In the genomic region with DNA sequence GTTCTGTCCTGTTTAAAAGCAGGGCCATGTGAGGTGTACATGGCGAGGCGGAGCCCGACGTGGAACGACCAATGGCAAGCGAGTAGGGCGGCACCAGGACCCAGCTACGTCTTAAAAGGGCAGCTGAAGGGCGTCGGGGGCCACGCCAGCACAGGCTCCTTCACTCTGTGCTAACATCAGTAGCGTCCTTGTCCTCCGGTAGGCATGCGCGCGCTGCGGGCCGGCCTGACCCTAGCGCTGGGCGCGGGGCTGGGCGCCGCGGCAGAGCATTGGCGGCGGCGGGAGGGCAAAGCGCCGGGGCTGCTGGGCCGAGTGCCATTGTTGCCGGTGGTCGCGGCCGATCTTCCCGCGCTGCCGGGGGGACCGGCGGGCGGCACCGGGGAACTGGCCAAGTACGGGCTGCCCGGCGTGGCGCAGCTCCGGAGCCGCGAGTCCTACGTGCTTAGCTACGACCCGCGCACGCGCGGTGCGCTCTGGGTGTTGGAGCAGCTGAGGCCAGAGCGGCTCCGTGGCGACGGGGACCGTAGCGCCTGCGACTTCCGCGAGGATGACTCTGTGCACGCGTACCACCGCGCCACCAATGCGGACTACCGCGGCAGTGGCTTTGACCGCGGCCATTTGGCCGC, we compare ENCODE assay signal across 8 mouse cellular contexts. TPM values are rescaled to one million over a fixed set of nuclear protein-coding genes. Genes with fewer than 3 reads are reported as not detected.
A peak's percentile ranks its signal among the peaks of the same experiment; 100 is the strongest.
DNase-seq lines count a peak whose midpoint lies in the region; ATAC-seq lines count a peak whose summit lies in the region.

A gene (plus strand): TSS at position 123 of the 626 bp plus-strand sequence.

- peak within 1 kb of the TSS; percentile 93 for H3K4me2 ChIP-seq in heart, embryonic 14.5 days (ENCODE audit: low read length)
- H3K4me2 ChIP-seq in liver, embryonic 12.5 days, result peak within 1 kb of the TSS; percentile 98

- peak within 1 kb of the TSS; percentile 60 for H3K27ac ChIP-seq in brown adipose tissue, adult 24 weeks (replicated peaks; ENCODE audit: low read depth, low read length)
- peak within 1 kb of the TSS; percentile 91 for H3K27ac ChIP-seq in forebrain, embryonic 10.5 days
- peak within 1 kb of the TSS; percentile 71 to 94 for H3K27ac ChIP-seq in heart, embryonic 14.5 days (replicated peaks in 1 of 2; ENCODE audit: control insufficient read depth in 1 of 2, insufficient read depth in 1 of 2, low read depth in 2 of 2, low read length in 2 of 2)
- peak within 1 kb of the TSS; percentile 82 for H3K27ac ChIP-seq in liver, embryonic 12.5 days

- peak within 1 kb of the TSS; percentile 80 for H3K9ac ChIP-seq in heart, embryonic 14.5 days (ENCODE audit: low read length)
- H3K9ac ChIP-seq in liver, embryonic 12.5 days, result peak within 1 kb of the TSS; percentile 78

- DNase-seq in forebrain, embryonic 10.5 days (ENCODE audit: extremely low spot score, low spot score), result peak; percentile 87
- DNase-seq in kidney, postnatal 14 days, result peak; percentile 93
- DNase-seq in naive thymus-derived CD4-positive, alpha-beta T cell, adult 2 months (ENCODE audit: low read depth), result peak; percentile 87
- peak; percentile 84 for DNase-seq in splenic B cell, adult 2 months (ENCODE audit: low read depth, low spot score)

- peak within 1 kb of the TSS; percentile 72 for H3K4me3 ChIP-seq in brown adipose tissue, adult 24 weeks (ENCODE audit: insufficient read depth, low read depth, low read length)
- H3K4me3 ChIP-seq in forebrain, embryonic 10.5 days, result peak within 1 kb of the TSS; percentile 71
- peak within 1 kb of the TSS; percentile 58 to 62 for H3K4me3 ChIP-seq in heart, embryonic 14.5 days (ENCODE audit: control insufficient read depth in 1 of 2, insufficient read depth in 1 of 2, low read depth in 1 of 2, low read length in 2 of 2)
- H3K4me3 ChIP-seq in liver, embryonic 12.5 days, result peak within 1 kb of the TSS; percentile 74

- peaks cover 11% of the 10 kb centered on the region for H3K27me3 ChIP-seq in forebrain, embryonic 10.5 days (ENCODE audit: poor library complexity, severe bottlenecking)
- H3K27me3 ChIP-seq in heart, embryonic 14.5 days (ENCODE audit: control insufficient read depth, insufficient read depth, low read length), result no peaks in the 10 kb centered on the region
- no peaks in the 10 kb centered on the region for H3K27me3 ChIP-seq in liver, embryonic 12.5 days (replicated peaks)
- no peaks in the 10 kb centered on the region for H3K27me3 ChIP-seq in splenic B cell, adult 2 months (ENCODE audit: control insufficient read depth, insufficient read depth, low read length, poor library complexity, severe bottlenecking)

- H3K9me3 ChIP-seq in forebrain, embryonic 10.5 days, result peaks cover 19% of the 10 kb centered on the region
- peaks cover 6% of the 10 kb centered on the region for H3K9me3 ChIP-seq in heart, embryonic 14.5 days (ENCODE audit: control insufficient read depth, low read length)
- H3K9me3 ChIP-seq in liver, embryonic 12.5 days (replicated peaks), result peaks cover 14% of the 10 kb centered on the region

- WGBS in forebrain, embryonic 10.5 days, result under 1% methylated on average over 71 of the region's 75 CpGs
- WGBS in heart, embryonic 14.5 days, result under 1% methylated on average over 68 of the region's 75 CpGs
- WGBS in liver, embryonic 12.5 days (ENCODE audit: insufficient replicate concordance), result 2% methylated on average over 75 of the region's 75 CpGs

- H3K4me1 ChIP-seq in brown adipose tissue, adult 24 weeks (ENCODE audit: control insufficient read depth, insufficient read depth, insufficient read length, low read length), result peaks cover 3% of the 10 kb centered on the region; the same call in 1 of the 2 replicates
- H3K4me1 ChIP-seq in forebrain, embryonic 10.5 days, result peaks cover 20% of the 10 kb centered on the region
- H3K4me1 ChIP-seq in heart, embryonic 14.5 days (ENCODE audit: control insufficient read depth in 2 of 2, insufficient read depth in 2 of 2, low read length in 2 of 2), result peaks cover 5 to 7% of the 10 kb centered on the region in 2 experiments; a peak in 2 of 4 replicates
- peaks cover 21% of the 10 kb centered on the region for H3K4me1 ChIP-seq in liver, embryonic 12.5 days

- ATAC-seq in CD4-positive, CD25-positive, alpha-beta regulatory T cell, adult 4 months, result peak; percentile 92
- peak; percentile 91 for ATAC-seq in heart, embryonic 14.5 days (ENCODE audit: insufficient number of reproducible peaks, insufficient read depth, low FRiP score, low read depth)
- peak; percentile 91 for ATAC-seq in liver, embryonic 12.5 days

- peaks cover 45% of the 10 kb centered on the region for H3K36me3 ChIP-seq in forebrain, embryonic 10.5 days (replicated peaks)
- H3K36me3 ChIP-seq in heart, embryonic 14.5 days (ENCODE audit: control insufficient read depth, insufficient read depth, low read length), result peaks cover 40% of the 10 kb centered on the region
- peaks cover 43% of the 10 kb centered on the region for H3K36me3 ChIP-seq in liver, embryonic 12.5 days
- H3K36me3 ChIP-seq in splenic B cell, adult 2 months (ENCODE audit: control insufficient read depth, insufficient read depth, low read length, poor library complexity, severe bottlenecking), result peaks cover 5% of the 10 kb centered on the region

RNA-seq across cellular contexts. Expression of the gene that starts here (rescaled TPM):
- polyA plus RNA-seq in CD4-positive, CD25-positive, alpha-beta regulatory T cell, adult 4 months (2017; shearing (Covaris generic)), result 1 to 10 TPM; 1.3 to 2.5 TPM
- polyA plus RNA-seq in brown adipose tissue, adult 24 weeks (2012; ENCODE audit: insufficient read depth, insufficient read length, missing spikeins), result 64.4 and 85.8 TPM in 2 replicates
- polyA plus RNA-seq in forebrain, embryonic 10.5 days (2016; fragmentation: Nextera tagmentation; extraction: Ambion mirVana), result 17.1 and 17.9 TPM in 2 replicates
- 40.3 and 43.2 TPM in 2 replicates for polyA plus RNA-seq in heart, embryonic 14.5 days (2014; fragmentation: Nextera tagmentation; extraction: Ambion mirVana)
- polyA plus RNA-seq in liver, embryonic 12.5 days (2016; fragmentation: Nextera tagmentation; extraction: Ambion mirVana), result 23.0 and 23.3 TPM in 2 replicates

Comparison
In these comparisons a context has a peak if more than half of its experiments do, and no peak if none do; other contexts are left out.
1. Peak in every context shown above with its lines: DNase-seq, ATAC-seq, H3K4me3 ChIP-seq and H3K27ac ChIP-seq.